Mouse (Mus musculus): ENCODE measurements around the gene Afg3l1. TPM values are rescaled to one million over a fixed set of nuclear protein-coding genes. Genes with fewer than 3 reads are reported as not detected.
"Not testable (repeated sequence)": the region's sequence is repeated elsewhere in the genome, so short reads cannot be mapped to it uniquely, and the experiment has no call there.

Afg3l1 gene
- polyA plus RNA-seq, 1 experiment from 2014 or later: 59.4 TPM

DNA sequence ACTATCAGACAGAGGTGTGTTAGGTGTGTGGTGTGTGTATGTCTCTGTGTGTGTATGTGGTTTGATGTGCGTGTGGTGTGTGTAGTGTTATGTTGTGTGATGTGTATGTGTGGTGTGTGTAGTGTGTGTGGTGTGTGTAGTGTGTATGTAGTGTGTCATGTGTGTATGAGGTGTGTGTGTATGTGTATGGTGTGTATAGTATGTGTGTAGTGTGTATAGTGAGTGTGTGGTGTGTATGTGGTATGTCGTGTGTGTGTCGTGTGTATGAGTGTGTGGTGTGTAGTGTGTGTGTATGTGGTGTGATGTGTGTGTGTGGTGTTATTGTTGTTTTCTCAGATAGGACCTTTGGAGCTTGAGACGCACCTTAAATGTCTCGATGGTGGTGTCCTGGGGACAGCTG, 35.4 kb upstream of the Afg3l1 start:
- no peak overlapping the region for H3K27ac ChIP-seq (ENCODE audit: low read length)
- H3K4me2 ChIP-seq (replicated peaks; ENCODE audit: low read depth, low read length): peak overlapping the region; percentile 56
- no peak overlapping the region for H3K9ac ChIP-seq (replicated peaks; ENCODE audit: low read length)
- no peaks in the 10 kb centered on the region for H3K36me3 ChIP-seq (ENCODE audit: insufficient read depth, low read length)
- peak overlapping the region; percentile 62 for H3K4me3 ChIP-seq (ENCODE audit: low read length)
- ATAC-seq (ENCODE audit: low FRiP score, low TSS enrichment): peak; percentile 49; the same call in 1 of the 2 replicates
- H3K27me3 ChIP-seq (ENCODE audit: insufficient read depth, low read length): no peaks in the 10 kb centered on the region
- H3K9me3 ChIP-seq (ENCODE audit: low read length): no peaks in the 10 kb centered on the region
- WGBS: 88% methylated on average over 5 of the region's 5 CpGs
- peaks cover 8% of the 10 kb centered on the region; the same call in 1 of the 2 replicates for H3K4me1 ChIP-seq (ENCODE audit: insufficient read depth, low read length)

DNA sequence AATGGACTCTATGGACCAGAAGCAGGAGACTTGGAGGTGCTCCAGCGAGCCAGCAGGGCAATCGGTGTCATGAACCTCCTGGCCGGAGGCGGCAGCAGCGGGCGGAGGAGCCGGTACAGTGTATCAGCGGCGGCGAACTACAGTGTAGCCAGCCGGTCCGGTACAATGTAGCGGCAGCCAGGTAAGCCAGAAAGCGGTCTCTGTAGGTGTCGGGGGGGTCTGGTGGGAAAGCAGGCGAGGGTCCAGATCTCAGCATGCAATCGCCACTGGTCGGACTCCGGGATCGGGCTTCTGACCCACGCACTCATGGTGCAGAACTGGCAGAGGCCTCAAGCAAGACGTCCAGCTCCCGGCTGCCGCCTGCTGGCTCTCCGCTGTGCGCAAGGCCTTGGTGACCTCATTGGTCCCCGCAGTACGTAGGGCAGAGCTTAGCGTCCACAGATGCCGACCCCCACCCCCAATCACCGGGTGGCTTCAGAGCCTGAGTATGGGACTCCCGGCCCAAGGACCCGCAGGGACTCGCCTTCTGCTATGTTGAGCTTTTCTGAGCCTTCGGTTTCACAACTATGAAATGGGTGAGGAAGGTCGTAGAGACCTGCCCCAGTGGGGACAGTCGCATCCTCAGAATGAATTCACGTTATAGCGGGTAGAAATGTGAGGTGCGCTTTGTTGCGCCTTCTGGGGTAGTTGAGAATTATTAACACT, 34.7 kb upstream of the Afg3l1 start:
- Histone ChIP-seq H3K9me3 (ENCODE audit: low read length) (no peaks in the 10 kb centered on the region), H3K27ac (ENCODE audit: low read length) (peak overlapping the region; percentile 63), H3K9ac (replicated peaks; ENCODE audit: low read length) (peak overlapping the region; percentile 81), H3K4me2 (replicated peaks; ENCODE audit: low read depth, low read length) (peak overlapping the region; percentile 56), H3K36me3 (ENCODE audit: insufficient read depth, low read length) (no peaks in the 10 kb centered on the region), H3K4me3 (ENCODE audit: low read length) (peak overlapping the region; percentile 62), H3K27me3 (ENCODE audit: insufficient read depth, low read length) (no peaks in the 10 kb centered on the region), H3K4me1 (ENCODE audit: insufficient read depth, low read length) (peaks cover 8% of the 10 kb centered on the region; the same call in 1 of the 2 replicates)
- ATAC-seq (ENCODE audit: low FRiP score, low TSS enrichment): peak; percentile 95
- under 1% methylated on average over 41 of the region's 41 CpGs for WGBS

DNA sequence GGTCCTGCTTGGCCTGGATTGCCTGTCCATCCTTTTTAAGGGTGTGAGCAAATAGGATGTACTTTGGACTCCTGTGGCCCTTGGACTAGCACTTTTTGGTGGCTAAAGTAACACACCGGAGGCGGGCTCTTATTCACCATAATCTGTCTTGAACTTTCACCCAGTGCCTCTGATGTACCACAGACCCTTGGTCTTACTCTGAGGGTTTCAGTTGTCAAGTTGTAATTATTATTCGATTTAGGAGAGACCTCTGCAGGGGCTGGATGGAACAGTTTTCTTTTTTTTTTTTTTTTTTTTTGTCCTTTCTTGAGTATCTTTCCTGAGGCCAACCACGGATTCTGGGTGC, 34.2 kb upstream of the Afg3l1 start:
- Histone ChIP-seq H3K4me2 (replicated peaks; ENCODE audit: low read depth, low read length) (peak overlapping the region; percentile 56), H3K9me3 (ENCODE audit: low read length) (no peaks in the 10 kb centered on the region), H3K36me3 (ENCODE audit: insufficient read depth, low read length) (no peaks in the 10 kb centered on the region), H3K27ac (ENCODE audit: low read length) (no peak overlapping the region; the same call in none of the 2 replicates), H3K9ac (replicated peaks; ENCODE audit: low read length) (peak overlapping the region; percentile 81), H3K27me3 (ENCODE audit: insufficient read depth, low read length) (no peaks in the 10 kb centered on the region), H3K4me3 (ENCODE audit: low read length) (peak overlapping the region; percentile 62), H3K4me1 (ENCODE audit: insufficient read depth, low read length) (peaks cover 8% of the 10 kb centered on the region; the same call in 1 of the 2 replicates)
- 34% methylated on average over 4 of the region's 4 CpGs for WGBS
- peak; percentile 13; the same call in 1 of the 2 replicates for ATAC-seq (ENCODE audit: low FRiP score, low TSS enrichment)

DNA sequence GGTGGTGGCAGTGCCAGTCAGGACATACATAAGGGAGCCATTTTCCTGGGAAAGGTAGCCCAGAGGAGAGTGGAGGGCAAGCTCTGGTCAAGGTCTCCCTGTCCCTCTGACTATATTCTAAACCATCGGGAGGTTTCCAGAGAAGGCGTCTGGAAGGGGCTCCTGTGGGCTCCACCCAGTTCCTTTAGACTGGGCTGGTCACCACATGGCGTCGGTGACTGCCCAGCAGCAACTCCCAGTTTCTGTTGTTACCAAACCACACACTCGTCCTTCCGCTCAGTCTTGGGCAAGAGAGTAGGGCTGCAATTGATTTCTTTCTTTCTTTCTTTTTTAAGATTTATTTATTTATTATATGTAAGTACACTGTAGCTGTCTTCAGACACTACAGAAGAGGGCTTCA, 33.6 kb upstream of the Afg3l1 start:
- H3K9ac ChIP-seq (replicated peaks; ENCODE audit: low read length): peak overlapping the region; percentile 81
- no peaks in the 10 kb centered on the region for H3K27me3 ChIP-seq (ENCODE audit: insufficient read depth, low read length)
- peaks cover 8% of the 10 kb centered on the region; the same call in 1 of the 2 replicates for H3K4me1 ChIP-seq (ENCODE audit: insufficient read depth, low read length)
- 83% methylated on average over 6 of the region's 6 CpGs for WGBS
- no peak for ATAC-seq (ENCODE audit: low FRiP score, low TSS enrichment)
- no peaks in the 10 kb centered on the region for H3K9me3 ChIP-seq (ENCODE audit: low read length)
- no peak overlapping the region for H3K4me3 ChIP-seq (ENCODE audit: low read length)
- no peaks in the 10 kb centered on the region for H3K36me3 ChIP-seq (ENCODE audit: insufficient read depth, low read length)
- no peak overlapping the region; the same call in 1 of the 2 replicates for H3K27ac ChIP-seq (ENCODE audit: low read length)
- peak overlapping the region; percentile 56; the same call in 1 of the 2 replicates for H3K4me2 ChIP-seq (replicated peaks; ENCODE audit: low read depth, low read length)

DNA sequence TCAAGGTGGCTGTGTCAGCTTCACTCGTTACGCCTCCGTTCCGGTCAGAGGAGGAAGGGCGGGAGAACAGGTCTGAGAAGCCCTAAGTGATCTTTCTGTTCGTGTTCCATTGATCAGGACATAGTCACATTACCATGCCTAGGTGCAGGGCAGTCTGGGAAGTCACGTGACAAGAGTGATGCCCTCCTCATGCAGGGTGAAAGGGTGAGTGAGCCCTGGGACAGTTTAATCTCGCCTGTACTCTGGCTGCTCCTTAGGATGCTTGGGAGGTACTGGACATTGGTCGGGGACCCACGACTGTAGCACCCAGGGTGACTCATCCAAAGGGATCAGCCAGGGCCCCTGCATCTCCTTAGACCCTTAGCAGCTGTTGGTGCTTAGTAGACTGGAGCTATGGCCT, 31.7 kb upstream of the Afg3l1 start:
- Histone ChIP-seq H3K4me2 (replicated peaks; ENCODE audit: low read depth, low read length) (no peak overlapping the region), H3K36me3 (ENCODE audit: insufficient read depth, low read length) (no peaks in the 10 kb centered on the region), H3K4me3 (ENCODE audit: low read length) (no peak overlapping the region), H3K9me3 (ENCODE audit: low read length) (no peaks in the 10 kb centered on the region), H3K27me3 (ENCODE audit: insufficient read depth, low read length) (no peaks in the 10 kb centered on the region), H3K9ac (replicated peaks; ENCODE audit: low read length) (no peak overlapping the region), H3K4me1 (ENCODE audit: insufficient read depth, low read length) (peaks cover 8% of the 10 kb centered on the region; the same call in 1 of the 2 replicates), H3K27ac (ENCODE audit: low read length) (no peak overlapping the region)
- no peak for ATAC-seq (ENCODE audit: low FRiP score, low TSS enrichment)
- WGBS: 85% methylated on average over 10 of the region's 10 CpGs

DNA sequence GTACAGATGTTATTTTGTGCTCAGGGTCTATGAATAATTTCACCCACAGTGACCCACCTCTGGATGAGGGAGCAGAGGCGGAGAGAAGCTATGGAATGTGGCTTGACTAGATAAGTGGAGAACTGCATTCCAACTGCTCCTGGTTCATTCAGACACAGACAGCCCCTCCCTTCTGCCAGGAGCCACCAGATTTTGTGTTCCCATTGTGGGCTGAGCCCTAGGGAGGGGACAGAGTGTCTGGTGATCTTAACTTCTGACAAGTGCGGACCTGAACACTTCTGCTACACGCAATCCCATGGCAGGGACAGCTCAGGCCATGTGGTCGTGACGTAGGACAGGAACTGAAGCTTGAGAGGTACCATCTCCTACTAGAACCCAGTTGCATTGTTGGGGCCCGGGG, 30.9 kb upstream of the Afg3l1 start:
- Histone ChIP-seq H3K4me3 (ENCODE audit: low read length) (no peak overlapping the region), H3K36me3 (ENCODE audit: insufficient read depth, low read length) (0 out of 2 replicates have a peak, but pooled peaks cover 2% of the 10 kb centered on the region), H3K9ac (replicated peaks; ENCODE audit: low read length) (no peak overlapping the region), H3K27me3 (ENCODE audit: insufficient read depth, low read length) (no peaks in the 10 kb centered on the region), H3K27ac (ENCODE audit: low read length) (no peak overlapping the region), H3K4me2 (replicated peaks; ENCODE audit: low read depth, low read length) (no peak overlapping the region), H3K9me3 (ENCODE audit: low read length) (no peaks in the 10 kb centered on the region), H3K4me1 (ENCODE audit: insufficient read depth, low read length) (peaks cover 8% of the 10 kb centered on the region; the same call in 1 of the 2 replicates)
- WGBS: 91% methylated on average over 6 of the region's 6 CpGs
- no peak for ATAC-seq (ENCODE audit: low FRiP score, low TSS enrichment)

DNA sequence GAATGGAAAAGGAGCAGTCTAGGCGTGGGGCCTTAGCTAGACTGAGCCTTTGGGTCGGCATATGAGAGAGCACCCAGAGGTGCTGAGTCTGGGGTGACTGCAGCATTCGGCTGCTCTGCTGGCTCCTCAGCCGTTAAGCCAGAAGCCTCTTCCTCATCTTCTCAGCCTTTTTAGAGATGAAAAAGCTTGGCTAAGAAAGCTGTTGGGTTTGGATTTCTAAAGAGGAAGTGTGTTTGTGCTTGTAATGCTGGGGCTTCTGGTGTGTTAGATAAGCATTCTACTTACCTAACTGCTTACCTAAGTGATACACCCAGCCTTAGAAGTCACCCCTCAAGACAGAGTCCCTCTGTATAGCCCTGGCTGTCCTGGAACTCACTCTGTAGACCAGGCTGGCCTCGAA, 26.9 kb upstream of the Afg3l1 start:
- H3K27me3 ChIP-seq (ENCODE audit: insufficient read depth, low read length): no peaks in the 10 kb centered on the region
- H3K4me1 ChIP-seq (ENCODE audit: insufficient read depth, low read length): no peaks in the 10 kb centered on the region
- H3K9ac ChIP-seq (replicated peaks; ENCODE audit: low read length): no peak overlapping the region
- H3K4me3 ChIP-seq (ENCODE audit: low read length): no peak overlapping the region
- WGBS: 91% methylated on average over 5 of the region's 5 CpGs
- H3K36me3 ChIP-seq (ENCODE audit: insufficient read depth, low read length): peaks cover 28% of the 10 kb centered on the region
- no peak overlapping the region for H3K27ac ChIP-seq (ENCODE audit: low read length)
- H3K4me2 ChIP-seq (replicated peaks; ENCODE audit: low read depth, low read length): no peak overlapping the region
- no peaks in the 10 kb centered on the region for H3K9me3 ChIP-seq (ENCODE audit: low read length)
- ATAC-seq (ENCODE audit: low FRiP score, low TSS enrichment): no peak

DNA sequence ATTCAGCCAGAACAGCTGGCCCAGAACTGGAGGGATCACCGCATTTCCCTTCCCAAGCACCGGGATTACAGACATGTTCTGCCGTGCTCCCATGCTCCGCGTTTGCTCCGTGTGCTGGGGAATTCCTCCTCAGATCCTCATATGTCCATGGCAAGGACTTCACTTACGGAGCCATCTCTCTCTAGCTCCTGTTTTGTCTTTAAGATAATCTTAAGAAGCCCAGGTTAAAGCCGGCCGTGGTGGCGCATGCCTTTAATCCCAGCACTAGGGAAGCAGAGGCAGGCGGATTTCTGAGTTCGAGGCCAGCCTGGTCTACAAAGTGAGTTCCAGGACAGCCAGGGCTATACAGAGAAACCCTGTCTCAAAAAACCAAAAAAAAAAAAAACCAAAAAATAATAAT, 26.0 kb upstream of the Afg3l1 start:
- peaks cover 34% of the 10 kb centered on the region for H3K36me3 ChIP-seq (ENCODE audit: insufficient read depth, low read length)
- H3K4me3 ChIP-seq (ENCODE audit: low read length); H3K4me2 ChIP-seq (replicated peaks; ENCODE audit: low read depth, low read length); H3K9ac ChIP-seq (replicated peaks; ENCODE audit: low read length); H3K27me3 ChIP-seq (ENCODE audit: insufficient read depth, low read length); ATAC-seq (ENCODE audit: low FRiP score, low TSS enrichment); H3K4me1 ChIP-seq (ENCODE audit: insufficient read depth, low read length); H3K27ac ChIP-seq (ENCODE audit: low read length); H3K9me3 ChIP-seq (ENCODE audit: low read length): not testable (repeated sequence)
- WGBS: 97% methylated on average over 12 of the region's 12 CpGs

DNA sequence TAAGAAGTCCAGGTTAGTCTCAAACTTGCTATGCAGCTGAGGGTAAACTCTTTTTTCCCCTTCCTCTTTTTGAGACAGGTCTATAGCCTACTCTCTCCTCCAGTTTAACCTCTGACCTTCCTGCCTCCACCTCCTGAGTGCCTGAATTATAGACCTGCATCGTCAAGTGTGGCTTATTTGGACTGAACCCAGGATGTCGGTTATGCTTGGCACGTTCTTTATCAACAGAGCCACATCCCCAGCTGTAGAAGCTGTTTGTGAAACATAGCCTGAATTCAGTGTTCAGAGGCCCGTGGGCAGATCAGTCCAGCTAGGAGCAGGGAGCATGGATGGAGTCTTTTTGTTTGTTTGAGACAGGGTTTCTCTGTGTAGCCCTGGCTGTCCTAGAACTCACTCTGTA, 25.6 kb upstream of the Afg3l1 start:
- Histone ChIP-seq H3K4me3 (ENCODE audit: low read length) (no peak overlapping the region), H3K9me3 (ENCODE audit: low read length) (no peaks in the 10 kb centered on the region), H3K9ac (replicated peaks; ENCODE audit: low read length) (no peak overlapping the region), H3K27me3 (ENCODE audit: insufficient read depth, low read length) (no peaks in the 10 kb centered on the region), H3K4me1 (ENCODE audit: insufficient read depth, low read length) (no peaks in the 10 kb centered on the region), H3K4me2 (replicated peaks; ENCODE audit: low read depth, low read length) (no peak overlapping the region), H3K36me3 (ENCODE audit: insufficient read depth, low read length) (peaks cover 34% of the 10 kb centered on the region), H3K27ac (ENCODE audit: low read length) (no peak overlapping the region)
- 52% methylated on average over 4 of the region's 4 CpGs for WGBS
- ATAC-seq (ENCODE audit: low FRiP score, low TSS enrichment): no peak

DNA sequence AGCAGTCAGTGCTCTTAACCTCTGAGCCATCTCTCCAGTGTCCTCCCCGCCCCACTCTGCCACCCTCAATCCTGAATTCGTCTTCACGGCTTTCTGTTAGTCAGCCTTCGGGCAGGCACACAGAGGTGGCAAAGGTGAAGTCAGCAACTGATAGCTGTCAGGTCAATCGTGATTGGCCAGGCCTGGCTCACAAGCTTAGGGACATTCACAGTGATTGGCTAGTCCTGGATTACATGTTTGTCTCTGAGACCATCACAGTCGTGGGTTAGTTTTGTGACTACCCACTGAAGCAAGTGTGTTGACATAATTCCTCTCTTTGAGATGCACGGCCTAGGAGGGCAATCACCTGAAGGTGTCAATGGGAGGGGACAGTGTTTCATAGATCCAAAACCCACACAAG, 24.4 kb upstream of the Afg3l1 start:
- H3K9me3 ChIP-seq (ENCODE audit: low read length): no peaks in the 10 kb centered on the region
- 75% methylated on average over 7 of the region's 7 CpGs for WGBS
- no peak overlapping the region for H3K27ac ChIP-seq (ENCODE audit: low read length)
- no peaks in the 10 kb centered on the region for H3K27me3 ChIP-seq (ENCODE audit: insufficient read depth, low read length)
- no peak overlapping the region for H3K9ac ChIP-seq (replicated peaks; ENCODE audit: low read length)
- no peak overlapping the region for H3K4me2 ChIP-seq (replicated peaks; ENCODE audit: low read depth, low read length)
- H3K36me3 ChIP-seq (ENCODE audit: insufficient read depth, low read length): peaks cover 41% of the 10 kb centered on the region
- no peak for ATAC-seq (ENCODE audit: low FRiP score, low TSS enrichment)
- no peak overlapping the region for H3K4me3 ChIP-seq (ENCODE audit: low read length)
- H3K4me1 ChIP-seq (ENCODE audit: insufficient read depth, low read length): no peaks in the 10 kb centered on the region
